Mouse (Mus musculus) splenic B cell, adult 2 months (primary cell): ENCODE measurements around the gene Efna4.
A peak's percentile ranks its signal among the peaks of the same experiment; 100 is the strongest.

Experiments used
- DNase-seq: peaks from one replicate; pipeline ENCODE4 v3.0.0-alpha.2; 2011; ENCODE audit warnings: low read depth, low spot score
- H3K27me3 ChIP-seq: 2 replicates; pipeline ENCODE4 v1.6.1; 2012; ENCODE audit warnings: mild to moderate bottlenecking, low read length, moderate library complexity, mixed read lengths; ENCODE audit not compliant: control insufficient read depth, poor library complexity, insufficient read depth, severe bottlenecking
- H3K36me3 ChIP-seq: 2 replicates; pipeline ENCODE4 v1.6.1; 2012; ENCODE audit warnings: mild to moderate bottlenecking, low read length, moderate library complexity, mixed read lengths; ENCODE audit not compliant: control insufficient read depth, poor library complexity, insufficient read depth, severe bottlenecking

The Efna4 gene

DNA sequence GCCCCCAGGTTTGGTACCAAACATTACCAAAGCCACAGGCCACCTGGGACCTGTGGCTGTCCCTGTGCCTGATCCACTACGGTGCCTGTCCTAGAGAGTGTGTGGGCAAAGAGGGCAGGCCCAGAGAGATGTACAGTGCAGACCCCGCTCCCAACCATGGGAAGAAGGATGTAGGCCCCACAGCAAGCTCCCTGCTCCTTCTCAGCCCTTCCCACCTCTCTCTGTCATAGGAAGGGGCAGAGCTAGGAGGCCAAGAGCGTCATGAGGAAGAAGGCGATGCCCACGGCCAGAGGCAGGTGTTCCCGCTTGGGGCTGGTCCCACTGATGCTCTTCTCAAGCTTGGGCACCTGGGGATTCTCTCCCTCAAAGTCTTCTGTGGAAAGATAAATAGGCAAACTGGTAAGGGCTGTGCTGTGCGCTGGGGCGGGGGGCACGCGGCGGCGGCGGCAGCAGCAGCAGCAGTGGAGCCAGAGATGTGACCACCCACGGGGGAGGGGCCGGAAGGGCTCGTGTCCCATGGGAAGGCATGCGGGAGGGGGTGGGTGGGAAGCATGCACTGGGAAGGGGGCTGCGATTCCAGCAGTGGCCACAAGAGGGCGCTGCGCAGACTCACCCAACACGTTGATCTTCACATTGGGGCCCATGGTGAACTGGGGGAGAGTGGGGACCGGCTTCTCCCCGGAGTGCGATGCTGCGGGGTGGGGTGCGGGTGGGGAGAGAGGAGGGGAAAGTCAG lies 22.5 kb downstream of the Efna4 start:
- peak; percentile 76 for DNase-seq
- no peaks in the 10 kb centered on the region; the same call in 1 of the 2 replicates for H3K27me3 ChIP-seq
- H3K36me3 ChIP-seq, result no peaks in the 10 kb centered on the region

DNA sequence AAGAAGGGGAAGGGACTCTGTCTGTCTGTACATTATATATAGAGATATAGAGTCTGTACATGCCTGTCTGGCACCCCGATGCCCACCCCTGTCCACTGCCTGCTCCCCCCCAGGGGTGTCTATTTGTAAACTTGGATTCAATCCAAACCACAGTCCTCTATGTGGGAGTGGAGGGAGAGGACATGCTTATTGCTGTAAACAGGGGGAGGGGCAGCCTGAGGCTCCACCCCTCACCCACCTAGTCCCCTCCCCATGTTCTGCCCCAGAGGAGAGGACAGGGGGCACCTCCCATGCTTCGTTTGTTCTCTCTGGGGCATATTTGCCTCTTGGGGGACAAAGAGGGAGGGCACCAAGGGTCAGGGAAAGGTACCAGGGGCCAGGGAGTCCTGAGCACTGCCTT lies 23.0 kb downstream of the Efna4 start:
- Histone ChIP-seq H3K27me3 (no peaks in the 10 kb centered on the region; the same call in 1 of the 2 replicates), H3K36me3 (no peaks in the 10 kb centered on the region)
- DNase-seq, result no peak

DNA sequence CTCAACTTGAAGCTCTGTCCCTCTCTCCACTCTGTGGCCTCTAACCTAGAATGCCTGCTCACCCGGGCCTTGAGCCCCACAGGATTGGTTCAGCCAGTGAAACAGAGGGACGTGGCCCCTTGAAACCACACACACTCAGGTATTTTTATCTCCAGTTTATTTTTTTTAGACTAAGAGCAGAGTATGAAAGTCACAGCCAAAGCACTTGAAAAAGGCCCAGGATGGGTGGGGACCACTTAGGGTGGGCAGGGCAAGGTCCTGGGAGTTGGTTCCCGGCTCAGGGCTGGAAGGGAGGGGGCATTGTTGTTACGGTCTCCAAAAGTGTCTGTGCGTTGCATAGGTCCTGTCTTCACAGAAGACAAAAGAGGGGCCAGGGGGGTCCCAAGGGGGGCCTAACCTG lies 23.5 kb downstream of the Efna4 start:
- Histone ChIP-seq H3K36me3 (no peaks in the 10 kb centered on the region), H3K27me3 (no peaks in the 10 kb centered on the region; the same call in 1 of the 2 replicates)
- DNase-seq, result no peak

DNA sequence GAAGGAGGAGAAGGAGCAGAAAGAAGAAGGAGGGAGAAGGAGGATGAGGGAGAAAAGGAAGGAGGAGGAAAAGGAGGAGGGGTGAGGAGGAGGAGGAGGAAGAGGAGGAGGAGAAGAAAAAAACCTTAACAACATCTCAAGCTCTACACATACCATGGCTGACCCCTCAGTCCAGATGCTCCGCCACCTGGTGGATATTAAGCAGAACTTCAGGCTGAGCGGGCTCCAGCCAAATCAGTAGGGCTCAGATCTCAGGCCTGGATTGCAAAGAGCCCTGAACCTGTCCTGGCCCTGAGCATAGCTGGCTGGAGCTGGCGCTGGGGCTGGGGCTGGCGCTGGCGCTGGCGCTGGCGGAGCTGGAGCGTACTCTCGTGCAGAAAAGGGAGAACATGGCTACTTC lies 29.7 kb downstream of the Efna4 start:
- Histone ChIP-seq H3K27me3 (no peaks in the 10 kb centered on the region; the same call in 1 of the 2 replicates), H3K36me3 (no peaks in the 10 kb centered on the region)
- DNase-seq, result peak; percentile 81

DNA sequence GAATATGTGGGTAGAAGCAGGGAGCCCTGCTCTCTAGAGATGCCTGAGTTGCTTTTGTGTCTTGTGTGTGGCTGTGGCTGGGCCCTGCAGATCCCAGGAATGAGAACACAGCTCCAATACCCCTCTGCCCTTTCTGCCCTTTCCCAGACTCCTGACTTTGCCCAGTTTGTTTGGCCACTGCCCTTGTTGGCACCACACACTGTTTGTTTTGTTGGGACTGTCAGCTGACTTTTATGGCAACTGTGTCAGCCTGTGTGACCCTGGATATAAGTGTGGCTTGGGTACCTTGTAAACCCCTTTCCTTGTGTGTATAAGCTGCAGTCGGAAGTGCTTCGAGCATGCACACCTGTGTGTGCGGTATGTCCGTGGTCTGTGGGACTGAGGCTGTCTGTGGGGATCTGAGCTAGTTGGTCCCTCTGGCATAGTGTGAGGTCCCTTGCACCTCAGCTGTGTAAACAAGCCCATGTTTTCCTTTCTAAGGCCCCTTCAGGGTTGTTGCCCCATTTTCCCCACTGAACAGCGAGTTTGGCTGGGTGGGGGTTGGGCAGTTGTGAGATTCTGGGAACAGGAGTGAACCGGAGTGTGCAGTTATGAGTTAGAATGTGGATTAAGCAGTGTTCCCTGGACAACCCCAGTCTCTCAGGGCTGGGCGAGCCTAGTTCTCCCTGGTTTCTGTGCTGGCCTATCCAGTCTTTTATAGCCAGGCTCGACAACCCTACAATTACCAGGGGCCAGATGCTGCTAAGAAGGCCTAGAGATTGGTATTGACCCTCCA lies 32.1 kb downstream of the Efna4 start:
- no peak for DNase-seq
- Histone ChIP-seq H3K27me3 (no peaks in the 10 kb centered on the region; the same call in 1 of the 2 replicates), H3K36me3 (no peaks in the 10 kb centered on the region)

DNA sequence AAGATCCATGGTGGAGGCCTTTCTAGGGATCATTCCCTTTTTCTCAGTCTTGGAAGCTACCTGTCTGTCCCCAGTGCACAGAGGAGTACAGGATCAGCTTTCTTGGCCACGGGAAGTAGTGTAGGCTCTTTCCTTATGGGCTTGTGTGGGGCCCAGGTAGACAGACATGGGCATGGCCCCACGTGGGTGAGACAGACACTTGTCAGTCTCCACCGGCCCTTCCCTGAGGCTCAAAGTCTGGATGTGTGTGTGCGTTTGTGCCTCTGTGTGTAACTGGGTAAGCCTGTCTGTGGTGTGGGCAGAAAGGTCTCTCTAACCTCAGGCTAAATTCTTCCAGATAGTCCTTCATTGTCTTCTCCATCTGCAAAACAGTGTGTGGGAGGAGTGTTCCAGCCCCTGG lies 32.7 kb downstream of the Efna4 start:
- DNase-seq, result no peak
- H3K36me3 ChIP-seq, result no peaks in the 10 kb centered on the region
- H3K27me3 ChIP-seq, result no peaks in the 10 kb centered on the region

DNA sequence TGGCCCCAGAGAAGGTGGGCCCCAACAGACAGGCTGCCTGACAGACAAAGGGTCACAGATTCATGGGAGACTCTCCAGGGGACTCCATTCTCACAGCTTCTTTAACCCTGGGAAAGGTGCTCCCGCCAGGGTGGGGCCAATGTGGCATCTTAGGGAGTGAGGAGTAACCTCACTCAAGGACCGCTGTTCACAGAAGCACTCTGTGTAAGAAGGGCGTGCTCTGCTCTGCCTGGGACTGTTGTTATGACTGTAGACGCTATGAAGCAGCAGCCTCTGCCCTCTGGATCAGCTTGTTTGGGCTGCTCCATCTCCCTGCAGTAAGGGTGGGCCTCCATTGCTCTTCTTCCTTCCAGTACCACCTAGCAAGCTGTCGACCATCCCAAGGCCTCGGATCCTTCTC lies 33.4 kb downstream of the Efna4 start:
- no peaks in the 10 kb centered on the region for H3K36me3 ChIP-seq
- no peak for DNase-seq
- H3K27me3 ChIP-seq, result no peaks in the 10 kb centered on the region

DNA sequence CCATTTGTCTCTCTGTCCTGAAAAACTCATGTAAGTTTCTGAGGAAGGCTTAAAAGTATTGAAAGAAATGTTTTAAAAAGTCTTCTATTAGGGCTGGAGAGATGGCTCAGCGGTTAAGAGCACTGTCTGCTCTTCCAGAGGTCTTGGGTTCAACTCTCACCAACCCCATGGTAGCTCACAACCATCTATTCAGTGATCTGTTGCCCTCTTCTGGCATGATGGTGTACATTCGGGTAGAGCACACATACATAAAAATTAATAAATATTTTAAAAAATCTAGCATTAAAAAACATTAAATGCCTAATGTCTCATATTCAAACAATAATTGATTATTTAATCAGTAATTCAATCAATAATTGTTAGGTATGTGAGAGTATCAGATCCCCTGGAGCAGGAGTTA lies 37.3 kb downstream of the Efna4 start:
- DNase-seq, result no peak
- H3K36me3 ChIP-seq, result no peaks in the 10 kb centered on the region

DNA sequence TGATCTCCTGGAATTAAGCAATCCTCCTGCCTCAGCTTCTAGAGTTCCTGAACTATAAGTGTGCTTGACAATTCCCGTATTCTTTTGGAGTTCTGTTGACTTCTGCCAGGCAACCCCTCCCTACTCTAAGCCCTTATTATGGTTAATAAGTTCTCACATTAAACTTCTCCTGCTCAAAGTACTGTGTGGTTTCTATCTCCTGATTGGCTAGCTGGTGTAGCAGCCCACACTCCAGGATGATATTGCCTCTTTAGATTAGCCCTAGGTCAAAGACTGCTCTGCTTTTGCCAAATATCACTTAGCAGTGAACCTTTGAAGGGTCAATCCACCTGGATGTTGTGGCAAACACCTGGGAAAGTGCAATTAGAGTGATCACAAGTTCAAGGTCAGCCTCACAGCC lies 37.8 kb downstream of the Efna4 start:
- no peak for DNase-seq
- H3K27me3 ChIP-seq, result no peaks in the 10 kb centered on the region
- H3K36me3 ChIP-seq, result no peaks in the 10 kb centered on the region

More for the DNA sequence above, 37.3 kb downstream of the Efna4 start:
- H3K27me3 ChIP-seq, result no peaks in the 10 kb centered on the region

DNA sequence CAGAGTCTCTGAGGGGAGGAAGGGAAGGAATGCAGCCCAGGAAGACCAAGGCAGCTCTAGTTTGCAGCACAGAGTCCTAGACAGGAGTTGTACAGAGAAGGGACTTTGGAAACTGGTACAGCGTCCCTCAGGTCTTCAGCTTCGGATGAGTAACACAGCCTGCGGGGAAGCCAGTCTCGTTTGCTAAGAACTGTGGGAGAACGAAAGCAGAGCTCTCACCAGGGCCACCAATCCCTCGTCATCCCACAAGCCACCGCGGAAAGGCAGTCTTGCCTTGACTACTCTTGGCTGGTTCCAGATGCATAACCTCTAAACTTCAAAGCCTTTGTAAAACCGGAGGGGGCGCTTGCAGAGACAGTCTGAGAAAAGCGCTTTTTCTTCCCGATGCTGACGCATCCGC lies 38.3 kb downstream of the Efna4 start:
- no peak for DNase-seq

DNA sequence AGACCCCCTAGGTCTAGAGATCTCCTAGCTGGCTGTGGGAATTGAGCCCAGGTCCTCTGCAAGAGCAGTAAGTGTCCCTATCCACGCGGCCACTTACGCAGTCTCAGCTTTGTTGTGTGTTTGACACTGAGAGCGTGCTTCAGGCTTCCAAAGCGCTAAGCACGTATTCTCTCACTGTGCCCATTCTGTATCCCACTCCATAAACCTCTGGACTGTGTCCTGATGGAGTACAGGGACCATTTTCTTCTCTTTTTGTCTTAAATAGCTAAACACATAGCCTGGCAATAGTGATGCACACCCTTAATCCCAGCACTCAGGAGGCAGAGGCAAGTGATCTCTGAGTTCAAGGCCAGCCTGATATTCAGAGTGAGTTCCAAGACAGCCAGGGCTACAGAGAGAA lies 38.9 kb downstream of the Efna4 start:
- no peaks in the 10 kb centered on the region for H3K36me3 ChIP-seq
- no peak for DNase-seq

More for the DNA sequence above, 38.3 kb downstream of the Efna4 start:
- Histone ChIP-seq H3K36me3 (no peaks in the 10 kb centered on the region), H3K27me3 (no peaks in the 10 kb centered on the region)

DNA sequence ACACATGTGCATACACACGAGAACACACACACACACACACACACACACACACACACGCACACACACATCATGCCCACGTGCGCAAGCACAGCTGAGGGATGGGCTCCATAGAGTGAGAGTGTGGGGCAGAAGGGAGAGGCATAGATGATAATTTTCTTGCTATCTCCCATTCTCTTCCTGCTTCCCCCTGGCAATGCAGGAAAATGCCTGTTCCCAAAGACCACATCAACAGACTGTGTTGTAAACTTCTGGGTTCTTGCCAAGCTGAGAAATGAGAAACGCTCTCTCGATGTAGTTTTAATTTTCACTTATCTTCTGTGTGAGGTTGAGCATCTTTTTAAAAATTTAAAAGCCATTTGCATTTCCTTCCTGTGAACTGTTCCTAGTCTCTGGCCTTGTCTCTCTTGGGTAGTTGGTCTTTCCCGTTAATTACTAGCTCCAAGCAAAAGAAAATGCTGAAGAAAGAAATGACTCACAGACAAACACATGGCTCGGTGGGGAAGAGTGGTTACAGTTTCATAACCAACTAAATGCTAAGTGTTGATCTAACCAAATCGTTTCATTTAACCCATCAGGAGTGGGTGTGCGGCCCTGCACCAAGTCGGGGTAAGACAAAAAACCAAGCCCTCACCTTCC lies 40.9 kb downstream of the Efna4 start:
- no peak for DNase-seq
- Histone ChIP-seq H3K36me3 (no peaks in the 10 kb centered on the region), H3K27me3 (no peaks in the 10 kb centered on the region)

More for the DNA sequence above, 38.9 kb downstream of the Efna4 start:
- H3K27me3 ChIP-seq, result no peaks in the 10 kb centered on the region

DNA sequence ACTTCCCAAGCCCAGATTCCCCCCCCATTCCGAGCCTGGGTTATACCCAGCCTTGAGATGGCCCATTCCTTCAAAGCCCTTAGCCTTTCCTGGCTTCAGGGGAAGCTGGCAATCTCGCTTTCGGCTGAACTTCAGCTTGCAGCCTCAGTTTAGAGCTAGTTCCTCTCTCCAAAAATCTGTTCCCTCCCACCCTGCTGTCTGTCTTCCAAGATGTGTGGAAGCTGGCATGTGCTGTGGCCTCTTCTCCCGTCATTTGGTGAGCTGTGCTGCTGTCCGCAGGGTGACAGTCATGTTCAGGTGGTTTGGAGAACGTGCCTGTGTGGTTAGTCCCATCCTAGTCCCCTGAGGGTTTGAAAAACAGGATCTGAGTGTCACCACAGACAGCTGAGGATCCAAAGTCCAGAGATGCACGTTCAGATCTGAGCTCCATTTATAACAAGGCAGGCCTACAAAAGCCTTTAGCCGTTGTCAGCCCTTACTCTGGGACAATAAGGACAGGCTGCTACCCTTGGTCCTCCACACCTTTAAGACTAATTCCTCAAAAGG lies 42.1 kb downstream of the Efna4 start:
- no peak for DNase-seq
- H3K27me3 ChIP-seq, result no peaks in the 10 kb centered on the region
- H3K36me3 ChIP-seq, result no peaks in the 10 kb centered on the region

DNA sequence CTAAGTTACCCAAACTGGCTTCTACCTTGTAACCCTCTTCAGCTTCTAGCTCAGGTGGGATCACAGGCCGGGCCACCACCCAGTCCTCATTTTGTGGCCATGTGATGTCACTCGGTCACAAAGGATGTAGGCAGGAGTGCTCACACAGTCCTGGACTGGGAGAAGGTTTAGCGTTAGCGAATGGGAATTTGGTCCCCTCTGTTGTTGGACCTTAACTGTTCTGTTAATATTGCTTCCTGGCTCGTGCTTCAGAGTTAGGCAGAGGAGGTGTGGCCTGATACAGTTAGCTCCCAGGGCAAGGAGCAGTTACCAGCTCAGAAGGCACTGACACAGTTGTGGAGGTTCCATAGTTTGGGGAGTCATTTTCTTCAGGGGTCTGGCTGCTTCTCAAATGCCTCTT lies 43.6 kb downstream of the Efna4 start:
- no peaks in the 10 kb centered on the region for H3K36me3 ChIP-seq
- DNase-seq, result no peak
- H3K27me3 ChIP-seq, result no peaks in the 10 kb centered on the region
